Mouse (Mus musculus) heart, postnatal 4 days (tissue): ENCODE data around the gene Pdcd5. TPM values are rescaled to one million over a fixed set of nuclear protein-coding genes. Genes with fewer than 3 reads are reported as not detected.

Experiments used
- DNase-seq: peaks from one replicate; pipeline ENCODE4 v3.0.0; 2021
- total RNA-seq, 2 experiments: library from RNA; stranded (reverse); gene quantifications; 2 replicates each; pipeline ENCODE4 v1.2.3; 2021

The Pdcd5 gene
- total RNA-seq = 100 to 1,000 TPM; 130 to 142 TPM

- peak; percentile 99 for DNase-seq
These were observed at the start of gene Pdcd5 for GRCm38 (mm10) chr7:35647101-35647698. Gene Pdcd5, minus strand, starts transcription at chr7:35647521.

GRCm38 (mm10) chr7:35692641-35693040 lies 45.3 kb upstream of the Pdcd5 start:
- DNase-seq = no peak

GRCm38 (mm10) chr7:35692117-35692516 lies 44.8 kb upstream of the Pdcd5 start:
- DNase-seq = no peak

- DNase-seq = no peak
These were observed 41.5 kb upstream of the Pdcd5 start for GRCm38 (mm10) chr7:35688781-35689349.

- DNase-seq = no peak
These were observed 41.0 kb upstream of the Pdcd5 start for GRCm38 (mm10) chr7:35688276-35688675.

- peak; percentile 63 for DNase-seq
These were observed 39.9 kb upstream of the Pdcd5 start for GRCm38 (mm10) chr7:35687229-35687628.

GRCm38 (mm10) chr7:35686756-35687155 lies 39.4 kb upstream of the Pdcd5 start:
- peak; percentile 68 for DNase-seq

- no peak for DNase-seq
These were observed 38.9 kb upstream of the Pdcd5 start for GRCm38 (mm10) chr7:35686216-35686615.

- no peak for DNase-seq
These were observed 36.2 kb upstream of the Pdcd5 start for GRCm38 (mm10) chr7:35683409-35684122.

- DNase-seq = no peak
These were observed 34.2 kb upstream of the Pdcd5 start for GRCm38 (mm10) chr7:35681559-35681958.

GRCm38 (mm10) chr7:35678976-35679375 lies 31.7 kb upstream of the Pdcd5 start:
- no peak for DNase-seq

GRCm38 (mm10) chr7:35668066-35669041 lies 21.0 kb upstream of the Pdcd5 start:
- no peak for DNase-seq

- DNase-seq = no peak
These were observed 16.6 kb upstream of the Pdcd5 start for GRCm38 (mm10) chr7:35663790-35664376.

- peak; percentile 52 for DNase-seq
These were observed 11.9 kb upstream of the Pdcd5 start for GRCm38 (mm10) chr7:35659173-35659572.

GRCm38 (mm10) chr7:35657829-35658228 lies 10.5 kb upstream of the Pdcd5 start:
- no peak for DNase-seq

GRCm38 (mm10) chr7:35651583-35652270 lies 4.4 kb upstream of the Pdcd5 start:
- no peak for DNase-seq

GRCm38 (mm10) chr7:35650716-35651410 lies 3.5 kb upstream of the Pdcd5 start:
- DNase-seq = peak; percentile 14

GRCm38 (mm10) chr7:35649071-35649470 lies 1.8 kb upstream of the Pdcd5 start:
- peak; percentile 49 for DNase-seq

- no peak for DNase-seq
These were observed 1.1 kb upstream of the Pdcd5 start for GRCm38 (mm10) chr7:35648239-35649069.
